Mouse (Mus musculus): ENCODE results near the gene C2cd4a.

C2cd4a gene

DNA sequence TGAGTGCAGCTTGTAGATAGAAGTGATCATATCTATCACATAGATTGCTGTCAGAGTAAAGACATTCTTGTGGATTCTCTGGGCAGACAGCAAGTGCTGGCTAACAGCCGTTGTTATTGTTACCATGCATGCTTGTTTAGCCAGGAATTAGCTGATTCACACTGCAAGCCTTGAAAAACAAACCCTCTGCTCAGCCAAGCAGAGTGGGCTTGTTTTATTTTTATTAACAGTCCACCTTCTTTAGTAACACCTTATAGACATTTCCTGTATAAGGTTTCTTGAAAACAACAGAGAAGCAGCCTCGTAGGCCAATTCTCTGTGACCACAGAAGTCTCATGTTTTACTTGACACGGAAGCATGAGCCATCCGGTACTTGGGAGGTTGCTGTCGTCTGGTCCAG lies 2.4 kb upstream of the C2cd4a start:
- DNase-seq (ENCODE audit: low spot score): no peak

DNA sequence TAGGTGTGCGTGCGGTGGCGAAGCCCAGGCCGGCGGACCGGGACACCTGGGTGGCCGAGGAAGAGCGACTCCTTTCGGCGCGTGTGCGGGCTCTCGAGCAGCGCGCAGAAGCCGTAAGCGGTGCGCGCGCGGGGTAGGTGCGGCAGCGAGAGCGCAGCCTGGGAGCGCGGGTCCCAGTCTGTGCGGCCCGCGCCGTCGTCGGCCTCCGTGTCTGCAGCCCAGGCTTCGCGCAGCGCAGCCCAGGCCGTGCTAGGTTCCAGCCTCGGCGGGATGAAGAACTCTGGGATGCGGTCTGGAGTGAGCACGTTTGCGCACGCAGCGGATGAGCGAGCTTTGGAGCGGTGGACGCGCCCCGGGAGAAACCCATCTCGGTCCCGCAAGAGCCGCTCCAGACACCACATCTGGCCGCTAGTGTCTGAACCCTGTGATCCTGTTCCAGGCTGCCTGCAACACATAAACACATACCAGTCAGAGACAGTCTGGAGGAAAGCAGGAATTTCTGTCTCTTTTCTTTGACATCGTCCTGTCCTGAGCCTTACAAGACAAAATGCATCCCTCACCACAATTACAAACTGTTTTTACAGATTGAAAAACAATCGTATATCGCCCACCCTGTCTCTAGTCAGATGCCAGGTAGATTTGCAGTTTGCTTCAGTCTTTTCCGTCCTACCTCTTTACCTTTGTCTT lies 628 bp downstream of the C2cd4a start:
- no peak for DNase-seq (ENCODE audit: low spot score)

DNA sequence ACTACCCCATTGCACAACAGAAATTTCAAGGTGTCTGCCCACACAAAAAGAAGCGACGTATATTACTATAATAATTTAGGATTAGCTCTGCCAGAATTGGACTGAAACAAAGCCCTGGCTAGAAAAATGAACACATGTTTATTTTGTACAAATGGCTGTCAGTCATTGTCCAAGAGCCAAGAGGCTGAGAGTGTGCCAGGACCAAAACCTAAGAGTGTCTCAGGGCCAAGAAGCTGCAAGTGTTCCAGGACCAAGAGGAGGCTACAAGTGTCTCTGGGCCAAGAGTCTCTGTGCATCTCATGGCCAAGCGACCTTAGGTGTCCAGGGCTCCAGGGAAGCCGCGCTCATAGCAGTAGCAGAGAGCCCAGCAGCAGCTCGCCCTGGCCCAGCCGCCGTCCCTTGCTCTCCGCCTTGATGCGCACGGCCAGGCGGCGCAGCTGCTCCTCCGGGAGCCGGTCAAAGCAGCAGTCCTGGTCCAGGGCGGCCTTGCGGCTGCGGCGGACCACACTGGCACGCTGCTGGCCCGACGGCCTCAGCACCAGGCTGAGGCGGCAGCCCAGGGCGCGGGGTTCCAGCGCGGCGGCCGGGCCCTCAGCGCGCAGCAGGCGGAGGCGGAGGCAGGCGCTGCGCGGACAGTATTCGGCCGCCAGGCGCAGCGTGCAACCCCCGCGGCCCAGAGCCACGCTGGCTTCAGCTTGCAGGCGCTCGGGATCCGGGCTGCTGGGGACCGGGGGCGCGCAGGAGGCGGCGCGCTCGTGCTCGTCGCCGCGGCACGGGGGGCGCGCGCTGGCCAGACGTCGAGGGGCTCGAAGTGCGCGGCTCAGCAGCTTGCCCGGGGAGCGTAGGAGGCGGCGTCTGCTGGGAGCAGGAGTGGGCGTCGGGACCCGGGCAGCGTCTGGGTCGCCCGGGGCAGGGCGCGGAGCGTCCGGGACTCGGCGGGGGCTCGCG lies 1.4 kb downstream of the C2cd4a start:
- DNase-seq (ENCODE audit: low spot score): no peak

DNA sequence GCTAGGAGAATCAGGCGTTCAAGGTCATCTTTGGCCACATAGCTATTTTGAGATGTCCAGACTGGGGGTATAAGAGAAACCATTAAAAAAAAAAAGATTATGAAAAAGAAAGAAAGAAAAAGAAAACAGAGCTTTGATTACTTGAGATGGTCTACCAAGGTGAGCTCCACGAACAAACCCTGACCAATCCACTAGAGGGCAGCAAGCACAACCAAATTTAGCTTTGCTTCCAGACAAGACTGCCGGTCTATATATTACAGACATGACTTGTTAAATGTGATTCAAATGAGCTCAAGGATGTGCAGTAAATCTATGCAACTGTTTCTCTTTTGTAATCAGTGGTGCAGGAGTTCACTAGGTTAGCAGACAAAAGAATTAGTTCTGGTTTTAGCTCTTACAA lies 3.9 kb downstream of the C2cd4a start:
- DNase-seq (ENCODE audit: low spot score): peak; percentile 60

DNA sequence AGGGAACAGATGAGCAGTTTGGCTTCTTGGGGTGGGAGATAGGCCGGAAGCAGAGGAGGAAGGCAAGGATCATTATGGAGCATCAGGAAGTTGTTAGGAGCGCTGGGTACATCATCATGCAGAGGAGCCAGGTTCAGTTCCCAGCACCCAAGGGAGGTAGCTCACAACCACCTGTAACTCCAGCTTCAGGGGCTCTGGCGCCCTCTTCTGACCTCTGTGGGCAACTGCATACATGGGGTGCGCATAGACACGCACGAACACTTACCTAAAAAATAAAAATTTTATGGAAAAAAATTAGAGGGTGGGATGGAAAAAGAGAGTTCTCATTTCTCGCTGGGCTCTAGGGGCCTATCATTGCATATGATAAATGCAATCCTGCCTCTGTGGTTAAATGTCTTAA lies 6.6 kb downstream of the C2cd4a start:
- no peak for DNase-seq (ENCODE audit: low spot score)

DNA sequence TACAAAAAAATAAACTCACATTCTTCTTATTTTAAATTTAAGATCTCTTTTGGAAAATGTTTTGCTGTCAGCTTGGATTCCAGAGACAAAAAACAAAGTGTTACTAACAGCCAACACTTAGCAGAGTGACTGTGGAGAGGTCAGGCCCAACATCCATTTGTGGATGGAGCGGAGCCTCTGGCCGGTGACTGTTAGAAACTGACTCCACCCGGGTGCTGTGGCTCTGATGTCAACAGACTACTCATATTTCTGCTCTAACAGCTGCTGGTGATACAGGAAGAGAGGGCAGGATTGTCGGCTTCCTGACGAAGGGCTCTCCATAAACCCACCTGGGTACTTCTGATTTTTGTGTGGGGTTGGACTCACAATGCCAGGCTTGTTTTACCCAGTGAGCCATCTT lies 9.0 kb downstream of the C2cd4a start:
- no peak for DNase-seq (ENCODE audit: low spot score)

DNA sequence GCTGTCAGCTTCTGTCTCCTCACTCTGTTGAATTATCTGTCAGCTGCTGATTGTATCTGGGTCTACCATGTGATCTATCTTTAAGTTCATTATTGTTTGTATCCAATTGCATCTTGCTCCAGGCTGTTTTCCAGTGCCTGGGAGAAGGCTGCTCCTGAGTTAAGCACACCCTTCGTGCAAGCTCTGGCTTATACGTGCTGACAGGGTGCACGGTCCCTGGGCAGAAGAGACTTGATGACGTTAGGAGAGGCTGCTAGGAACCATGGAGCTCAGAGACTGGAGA lies 13.5 kb downstream of the C2cd4a start:
- DNase-seq (ENCODE audit: low spot score): no peak

DNA sequence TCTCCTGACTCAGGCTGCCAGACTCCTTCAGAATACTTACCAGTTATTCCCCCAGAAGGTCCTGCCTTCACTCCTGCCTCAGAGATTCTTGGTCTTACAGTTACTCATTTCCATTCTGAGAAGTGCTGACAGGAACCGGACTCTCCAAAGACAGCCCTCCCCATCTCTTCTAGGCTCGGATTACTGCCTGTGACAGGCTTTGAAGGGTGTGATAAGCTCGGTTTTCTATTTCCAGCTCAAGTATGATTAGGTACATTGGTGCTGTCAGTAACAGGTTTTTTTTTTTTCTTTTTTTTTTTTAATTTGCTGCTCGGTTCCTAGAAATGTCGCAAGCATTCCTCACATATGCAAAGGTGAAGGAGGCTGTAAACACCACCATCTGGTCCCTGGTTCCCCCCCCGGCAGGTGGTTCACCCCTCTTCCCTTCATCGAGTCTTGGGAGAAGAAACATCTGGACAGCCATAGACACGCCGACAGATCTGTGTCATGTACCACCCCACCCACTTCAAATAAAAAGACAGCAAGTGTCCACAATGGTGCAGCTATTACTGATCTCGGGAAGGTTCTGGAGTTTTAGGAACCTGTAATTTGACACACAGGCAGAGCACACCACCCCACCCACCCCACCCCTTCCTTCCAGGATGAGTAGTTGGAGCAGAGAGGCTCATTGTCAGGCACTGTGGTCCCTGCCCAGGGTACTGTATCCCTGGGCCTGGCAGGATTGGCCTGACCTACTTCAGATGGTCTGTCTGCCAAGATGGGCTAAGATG lies 14.0 kb downstream of the C2cd4a start:
- DNase-seq (ENCODE audit: low spot score): no peak

DNA sequence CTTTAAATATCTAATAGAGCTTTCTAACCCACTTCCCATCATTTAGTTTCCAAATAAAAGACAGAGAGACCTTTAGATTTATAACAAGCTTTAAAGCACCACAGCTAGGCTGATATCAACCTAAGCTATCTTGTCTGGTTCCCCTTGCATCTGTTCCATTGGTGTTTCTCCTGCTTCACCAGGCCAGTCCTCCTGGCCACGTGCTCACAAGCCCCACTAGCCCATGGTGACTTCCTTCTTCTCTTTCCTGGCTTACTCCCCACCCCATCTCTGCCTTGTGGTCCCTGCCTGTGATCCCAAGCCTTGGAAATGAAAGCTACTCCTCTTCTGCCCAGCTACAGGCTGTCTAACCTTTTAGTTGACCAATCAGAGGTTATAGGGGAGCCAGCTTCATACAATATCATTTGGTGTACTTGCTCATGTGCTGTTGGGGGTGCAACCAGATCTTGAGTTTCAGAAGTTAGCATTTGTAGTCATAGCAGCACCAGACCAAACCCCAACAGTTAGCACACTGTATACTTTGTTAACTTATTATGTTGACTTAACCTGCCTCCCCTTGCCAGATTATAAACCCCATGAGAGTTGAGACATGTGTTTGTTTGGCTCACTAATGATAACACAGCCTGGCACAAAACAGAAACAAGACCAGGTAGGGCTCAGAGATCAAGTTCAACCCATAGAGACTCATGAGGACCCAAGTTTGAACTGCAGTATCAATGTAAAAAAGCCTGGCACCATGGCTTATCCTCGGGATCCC lies 15.8 kb downstream of the C2cd4a start:
- DNase-seq (ENCODE audit: low spot score): no peak

DNA sequence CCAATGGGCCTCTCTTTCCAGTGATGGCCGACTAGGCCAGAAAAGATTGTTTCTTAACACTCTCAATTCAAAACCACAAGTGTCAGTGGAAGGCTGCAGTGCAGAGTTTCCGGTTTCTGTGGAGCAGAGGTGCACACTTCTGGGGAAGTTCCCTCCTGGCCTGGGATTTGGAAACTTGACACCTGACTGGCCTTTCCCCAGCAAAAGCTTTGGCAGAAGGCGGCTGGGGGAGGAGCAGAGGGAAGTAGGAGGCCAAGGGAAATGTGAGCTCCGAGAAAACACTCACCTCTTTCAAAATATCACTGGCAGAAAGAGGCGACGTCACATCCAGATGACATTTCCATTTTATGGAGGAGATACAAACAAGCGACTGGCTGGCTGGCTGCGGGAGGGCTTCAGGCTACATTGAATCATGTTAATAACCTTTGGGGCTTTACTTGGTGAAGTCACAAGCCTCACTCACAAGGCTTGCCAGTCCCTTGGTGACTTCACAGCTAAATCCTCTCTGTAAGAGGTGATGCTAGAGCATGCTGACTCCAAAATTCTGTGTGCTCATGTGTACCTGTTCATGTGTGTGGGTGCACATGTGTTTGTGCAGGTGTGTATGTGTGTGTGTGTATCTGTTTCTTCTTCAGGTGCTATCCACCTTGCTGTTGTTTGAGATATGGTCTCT lies 18.3 kb downstream of the C2cd4a start:
- DNase-seq (ENCODE audit: low spot score): peak; percentile 66

DNA sequence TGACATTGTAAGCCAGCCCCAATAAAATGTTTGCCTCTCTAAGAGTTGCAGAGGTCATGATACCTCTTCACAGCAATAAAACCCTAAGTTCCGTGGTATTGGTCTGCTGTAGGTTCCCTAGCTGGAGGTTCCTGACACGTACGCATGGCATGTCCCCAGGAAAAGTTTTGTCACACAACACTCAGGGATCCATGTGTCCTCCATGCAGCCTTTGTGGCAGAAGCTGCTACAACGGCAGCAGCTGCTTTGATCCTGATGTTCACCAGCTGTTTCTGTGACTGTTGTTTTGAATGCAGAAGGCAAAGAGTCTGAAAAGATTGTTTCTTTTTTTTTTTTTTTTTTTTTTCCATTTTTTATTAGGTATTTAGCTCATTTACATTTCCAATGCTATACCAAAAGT lies 19.0 kb downstream of the C2cd4a start:
- DNase-seq (ENCODE audit: low spot score): no peak

DNA sequence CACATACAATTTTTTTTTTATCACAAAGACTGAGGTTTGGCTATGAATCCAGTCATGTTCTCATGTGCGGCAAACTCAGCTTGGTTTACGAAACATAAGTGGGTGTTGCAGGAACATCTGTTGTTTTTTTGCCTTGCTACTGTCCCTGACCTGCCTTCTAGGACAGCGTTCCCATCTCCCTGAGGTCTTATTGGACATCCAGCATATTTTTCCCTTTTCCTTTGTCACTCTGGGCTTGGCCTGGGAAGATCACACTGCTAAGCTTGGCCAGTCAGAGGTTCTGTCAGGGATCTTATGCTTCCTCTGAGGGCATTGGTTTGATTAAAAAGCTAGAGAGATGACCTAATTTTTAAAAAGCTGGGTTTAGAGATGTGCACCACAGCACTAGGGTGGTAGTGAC lies 21.0 kb downstream of the C2cd4a start:
- no peak for DNase-seq (ENCODE audit: low spot score)

DNA sequence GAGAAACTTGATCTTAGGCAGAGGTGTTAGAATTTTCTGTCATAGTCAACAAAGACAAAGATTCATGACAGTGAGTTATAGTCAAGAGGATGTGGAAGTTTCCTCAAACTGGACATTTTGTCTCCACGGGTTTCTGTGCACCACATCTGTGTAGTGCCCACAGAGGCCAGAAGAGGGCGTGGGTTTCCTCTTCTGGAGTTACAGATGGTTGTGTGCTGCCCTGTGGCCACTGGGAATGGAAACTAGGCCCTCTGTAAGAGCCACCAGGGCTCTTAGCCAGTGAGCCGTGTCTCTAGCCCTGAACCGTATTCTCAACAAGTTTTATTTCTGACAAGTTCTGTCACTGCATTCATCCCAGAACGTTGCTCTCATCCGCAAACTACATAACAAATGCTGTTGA lies 21.6 kb downstream of the C2cd4a start:
- DNase-seq (ENCODE audit: low spot score): no peak

DNA sequence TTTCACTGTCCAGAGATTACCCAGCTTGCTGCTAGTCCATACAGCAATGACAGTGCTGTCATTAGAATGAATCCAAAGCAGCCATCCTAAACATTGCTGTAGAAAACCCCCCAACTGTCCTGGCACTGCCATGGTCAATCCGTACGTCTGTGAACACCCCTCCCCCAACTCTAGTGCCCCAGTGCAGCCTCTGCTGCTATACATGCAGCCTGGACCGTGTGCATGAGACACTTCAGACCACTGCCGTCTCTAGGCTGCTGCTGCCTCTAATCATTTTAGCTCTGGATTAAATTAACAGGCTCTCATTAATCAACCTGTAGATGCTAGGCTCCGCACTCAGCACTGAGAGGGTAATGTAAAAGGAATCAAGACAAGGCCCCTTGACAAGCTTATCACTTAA lies 25.1 kb downstream of the C2cd4a start:
- DNase-seq (ENCODE audit: low spot score): no peak

DNA sequence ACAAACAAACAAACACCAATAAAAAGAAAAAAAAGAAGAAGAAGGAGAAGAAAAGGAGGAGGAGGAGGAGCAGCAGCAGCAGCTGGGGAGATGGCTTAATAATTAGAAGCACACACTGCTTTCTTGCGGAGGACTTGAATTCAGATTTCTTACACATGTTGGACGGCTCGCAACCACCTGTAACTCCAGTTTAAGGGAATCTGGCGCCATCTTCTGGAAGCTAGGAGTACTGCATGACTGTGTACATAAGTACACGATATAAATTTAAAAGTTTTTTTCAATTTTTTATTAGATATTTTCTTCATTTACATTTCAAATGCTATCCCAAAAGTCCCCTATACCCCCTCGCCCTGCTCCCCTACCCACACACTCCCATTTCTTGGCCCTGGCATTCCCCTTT lies 29.9 kb downstream of the C2cd4a start:
- peak; percentile 72 for DNase-seq (ENCODE audit: low spot score)

DNA sequence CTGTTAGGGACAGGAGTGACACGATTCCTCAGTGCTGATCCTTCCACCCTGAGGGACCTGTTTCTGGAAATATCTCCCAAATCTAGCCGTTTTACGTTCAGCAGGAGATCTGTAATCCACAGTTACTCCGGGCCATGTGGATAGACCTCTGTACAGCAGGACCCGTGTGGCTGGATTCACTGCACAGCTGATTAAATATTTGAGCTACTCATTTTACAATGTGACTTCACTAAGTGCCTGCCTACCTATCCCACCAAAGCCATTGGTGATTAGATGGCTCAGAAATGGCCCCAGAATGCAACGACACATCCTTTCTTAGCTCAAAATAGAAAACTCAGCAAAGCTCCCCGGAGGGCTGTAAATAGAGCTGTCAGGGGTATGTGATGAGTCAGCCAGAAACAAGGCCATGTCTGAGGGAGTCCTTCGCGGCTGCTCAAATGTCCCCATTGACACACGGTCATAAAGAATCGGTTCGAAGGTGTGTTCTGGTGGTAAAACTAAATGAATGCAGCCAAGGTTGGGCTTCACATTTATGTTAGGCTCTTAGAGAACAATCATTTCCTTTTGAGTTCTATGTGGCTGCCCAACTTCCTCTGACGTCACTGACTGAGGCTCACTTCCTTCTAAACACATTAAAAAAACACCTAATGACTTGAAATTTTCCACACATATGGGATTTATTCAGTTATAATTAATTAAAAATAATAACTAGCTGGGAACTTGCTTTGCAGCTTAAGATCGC lies 32.9 kb downstream of the C2cd4a start:
- DNase-seq (ENCODE audit: low spot score): no peak

DNA sequence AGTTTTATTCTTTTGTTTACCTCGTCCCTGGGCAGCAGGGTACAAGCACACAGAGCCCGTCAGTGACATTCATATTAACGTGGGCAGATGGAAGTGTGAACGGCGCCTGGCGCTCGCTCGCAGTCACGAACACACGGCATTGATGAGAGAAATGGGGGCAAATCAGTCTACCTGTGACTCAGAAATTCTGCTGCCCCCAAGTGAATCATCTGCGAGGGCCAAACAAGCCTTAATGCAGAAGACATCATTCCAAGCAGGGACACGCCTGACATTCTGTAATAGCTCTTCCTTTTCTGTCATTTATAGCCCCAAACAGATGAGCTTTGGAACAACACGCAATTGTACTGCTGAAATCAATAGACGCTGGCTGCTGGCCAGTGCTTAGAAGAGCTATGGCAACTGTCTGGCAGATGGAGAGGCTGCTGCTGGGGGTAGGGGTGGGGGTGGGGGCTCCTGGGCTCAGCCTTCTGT lies 36.9 kb downstream of the C2cd4a start:
- DNase-seq (ENCODE audit: low spot score): no peak

DNA sequence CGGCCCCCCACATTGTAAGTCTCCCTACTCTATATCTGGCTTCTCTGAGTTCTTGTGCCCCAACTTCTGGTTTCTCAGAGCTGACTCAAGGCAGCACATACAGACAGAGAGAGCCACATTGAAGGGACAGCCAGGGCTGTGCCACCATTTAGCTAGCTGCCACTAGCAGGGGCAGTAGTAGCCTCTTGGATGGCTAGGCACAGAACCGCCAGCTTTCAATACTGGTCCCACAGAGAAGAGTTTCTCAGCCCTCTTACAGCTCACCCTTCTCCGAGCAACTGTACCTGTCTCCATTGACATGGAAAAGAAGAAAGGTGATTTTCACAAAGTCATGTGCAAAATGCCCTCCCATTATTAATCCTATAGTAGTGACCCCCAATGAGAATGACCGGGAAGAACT lies 37.5 kb downstream of the C2cd4a start:
- DNase-seq (ENCODE audit: low spot score): no peak

DNA sequence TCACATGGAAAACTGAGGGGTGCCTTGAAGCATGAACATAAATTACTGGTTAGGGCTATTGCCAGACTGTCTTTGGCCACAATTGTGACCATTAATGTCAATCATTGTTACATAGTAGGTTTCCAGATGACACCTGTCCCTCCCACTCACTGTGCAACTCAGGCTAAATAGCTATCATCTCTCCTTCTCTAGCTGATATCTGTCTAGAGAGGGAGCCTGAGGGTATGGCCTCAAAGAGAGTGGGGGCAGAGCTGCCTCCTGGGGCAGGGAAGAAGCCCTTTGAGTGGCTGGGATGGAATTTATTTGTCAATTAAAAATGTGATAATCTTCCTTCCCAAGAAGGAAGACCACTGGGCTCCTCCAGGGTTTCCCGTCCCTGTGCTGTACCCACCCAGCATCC lies 37.9 kb downstream of the C2cd4a start:
- no peak for DNase-seq (ENCODE audit: low spot score)

DNA sequence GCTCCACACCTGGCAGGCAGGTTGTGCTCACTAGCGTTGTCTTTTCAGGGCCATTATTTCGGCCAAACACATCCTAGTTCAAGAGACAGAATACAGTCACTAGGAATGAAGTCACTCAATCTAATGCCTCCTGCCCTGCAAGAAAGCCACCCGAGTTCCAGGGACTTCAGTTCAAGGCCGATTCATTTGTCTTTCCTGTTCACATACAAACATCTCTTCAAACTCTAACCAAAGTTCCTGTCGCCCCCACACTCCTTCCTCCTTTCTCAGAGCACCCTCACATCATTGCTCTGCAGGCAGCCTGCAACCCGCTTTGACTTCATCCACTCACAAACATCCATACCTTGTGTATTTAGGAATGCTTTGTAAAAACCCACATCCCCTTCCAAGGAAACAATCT lies 38.6 kb downstream of the C2cd4a start:
- DNase-seq (ENCODE audit: low spot score): no peak

DNA sequence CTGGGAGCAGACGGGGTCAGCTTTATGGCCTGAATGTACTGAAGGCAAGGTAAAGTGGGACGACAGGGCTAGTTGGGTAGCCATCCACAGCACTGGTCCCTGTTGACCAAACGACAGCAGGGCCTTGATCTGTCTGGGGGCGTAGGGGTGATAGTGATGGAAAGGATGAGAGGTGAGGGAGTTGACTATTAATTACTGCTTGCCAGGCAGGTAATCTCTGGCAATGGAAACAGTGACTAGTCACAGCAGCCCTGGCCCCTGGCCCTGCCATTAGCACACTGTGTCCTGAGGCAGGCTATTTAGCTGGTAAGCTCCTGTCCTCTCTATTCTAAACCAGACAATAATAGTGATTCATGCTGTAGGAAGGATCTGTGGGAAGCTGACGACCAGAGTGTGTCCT lies 39.7 kb downstream of the C2cd4a start:
- DNase-seq (ENCODE audit: low spot score): no peak

Data from urinary bladder, postnatal 14 days (tissue).